Mouse (Mus musculus): ENCODE measurements around the gene Nr1d1. TPM values are rescaled to one million over a fixed set of nuclear protein-coding genes. Genes with fewer than 3 reads are reported as not detected.

Gene Nr1d1
- total RNA-seq, 2 experiments from 2014 or later = not detected

DNA sequence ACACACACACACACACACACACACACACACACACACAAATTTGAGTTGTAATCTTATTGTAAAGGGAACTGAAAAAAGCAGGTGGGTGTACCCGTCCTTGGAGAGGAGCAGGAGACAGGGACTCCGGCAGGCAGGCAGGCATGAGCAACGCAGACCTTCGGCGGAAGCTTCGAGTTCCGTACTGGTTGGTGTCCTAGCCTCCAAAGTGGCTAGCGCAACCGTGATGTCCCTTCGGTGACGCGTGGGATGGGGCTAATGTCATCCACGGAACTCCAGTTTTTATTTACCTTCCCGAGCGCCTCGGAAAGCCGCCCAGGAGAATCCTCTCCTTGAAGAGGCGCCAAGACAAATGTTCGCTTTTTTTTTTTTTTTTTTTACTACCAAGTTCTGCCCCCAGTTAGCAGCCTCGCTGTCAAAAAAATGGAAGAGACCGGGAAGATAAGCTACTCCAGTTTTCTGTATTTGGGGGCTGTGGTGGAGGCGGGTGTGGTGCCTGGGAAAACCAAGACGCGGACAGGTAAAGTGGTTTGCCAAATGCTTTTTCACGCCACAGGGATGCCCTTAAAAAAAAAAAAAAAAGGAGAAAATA lies 14.2 kb upstream of the Nr1d1 start:
- ATAC-seq (replicated peaks; ENCODE audit: low FRiP score, poor library complexity, severe bottlenecking) = no peak; the same call in 1 of the 2 replicates

- ATAC-seq (replicated peaks; ENCODE audit: low FRiP score, poor library complexity, severe bottlenecking) = peak; percentile 84
Observed at GRCm38 (mm10) chr11:98788550-98789218, 13.6 kb upstream of the Nr1d1 start.

- no peak for ATAC-seq (replicated peaks; ENCODE audit: low FRiP score, poor library complexity, severe bottlenecking)
Observed at GRCm38 (mm10) chr11:98788139-98788538, 13.0 kb upstream of the Nr1d1 start.

- no peak for ATAC-seq (replicated peaks; ENCODE audit: low FRiP score, poor library complexity, severe bottlenecking)
Observed at GRCm38 (mm10) chr11:98787691-98788090, 12.6 kb upstream of the Nr1d1 start.

GRCm38 (mm10) chr11:98787229-98787628 lies 12.1 kb upstream of the Nr1d1 start:
- ATAC-seq (replicated peaks; ENCODE audit: low FRiP score, poor library complexity, severe bottlenecking) = no peak

DNA sequence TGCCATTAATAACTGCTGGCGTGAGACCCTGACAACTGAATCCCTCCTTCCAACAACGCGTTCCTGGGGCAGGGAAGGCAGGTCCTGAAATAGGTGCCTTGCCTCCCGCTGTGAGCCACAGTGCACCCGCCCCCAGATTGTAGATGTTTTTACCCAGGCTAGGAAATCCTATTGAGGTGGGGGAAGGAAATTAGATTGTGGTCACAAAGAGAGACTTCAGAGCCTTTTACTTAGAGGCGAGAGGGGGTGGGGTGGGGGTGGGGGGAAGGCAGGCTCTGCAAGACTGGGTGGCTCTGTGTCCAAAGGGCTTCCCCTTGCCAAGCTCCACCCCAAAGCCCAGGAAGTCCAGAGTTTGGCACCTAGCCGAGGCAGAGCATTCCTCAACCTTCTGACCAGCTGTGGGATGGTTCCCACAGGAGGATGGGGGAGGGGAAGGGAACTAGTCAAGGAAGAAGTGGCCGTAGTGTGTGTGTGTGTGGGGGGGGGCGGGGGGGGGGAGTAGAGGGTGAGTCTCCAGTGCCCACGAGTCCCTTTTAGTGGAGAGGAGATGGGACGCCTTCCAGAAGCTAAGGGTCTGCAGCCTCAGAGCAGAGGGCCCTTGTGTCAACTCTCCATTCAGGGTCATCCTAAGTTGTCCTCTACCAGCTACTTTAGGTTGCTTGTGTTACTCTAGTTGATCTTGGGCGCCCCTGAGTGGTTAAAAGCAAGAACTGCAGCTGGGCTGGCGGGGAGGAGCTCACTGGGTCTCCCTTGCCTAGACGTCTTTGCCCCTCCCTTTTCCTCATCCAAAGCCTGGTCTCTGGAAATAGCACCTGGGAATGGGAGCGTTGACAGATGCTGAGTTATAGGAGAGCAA lies 11.5 kb upstream of the Nr1d1 start:
- peak; percentile 69 for ATAC-seq (replicated peaks; ENCODE audit: low FRiP score, poor library complexity, severe bottlenecking)

- no peak for ATAC-seq (replicated peaks; ENCODE audit: low FRiP score, poor library complexity, severe bottlenecking)
Observed at GRCm38 (mm10) chr11:98785772-98786281, 10.7 kb upstream of the Nr1d1 start.

- no peak for ATAC-seq (replicated peaks; ENCODE audit: low FRiP score, poor library complexity, severe bottlenecking)
Observed at GRCm38 (mm10) chr11:98785214-98785613, 10.1 kb upstream of the Nr1d1 start.

DNA sequence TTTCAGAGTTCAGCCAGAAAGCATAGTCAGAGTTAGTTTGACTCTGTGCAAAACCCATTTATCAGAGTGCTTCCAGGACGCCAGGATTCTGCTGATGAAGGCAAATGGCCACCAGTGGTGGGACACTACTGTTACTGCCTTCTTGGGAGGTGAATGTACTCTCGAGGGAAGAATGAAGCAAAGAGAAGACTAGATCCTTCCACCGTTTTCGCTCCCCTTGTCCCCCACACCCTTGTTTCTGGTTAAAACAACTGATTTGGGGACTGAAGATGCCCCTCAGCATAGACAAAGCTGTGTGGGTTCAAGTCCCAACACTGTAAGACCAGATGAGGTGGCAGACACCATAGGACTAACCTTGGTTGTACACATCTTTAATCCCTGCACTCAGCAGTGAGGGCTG lies 9.0 kb upstream of the Nr1d1 start:
- no peak for ATAC-seq (replicated peaks; ENCODE audit: low FRiP score, poor library complexity, severe bottlenecking)

DNA sequence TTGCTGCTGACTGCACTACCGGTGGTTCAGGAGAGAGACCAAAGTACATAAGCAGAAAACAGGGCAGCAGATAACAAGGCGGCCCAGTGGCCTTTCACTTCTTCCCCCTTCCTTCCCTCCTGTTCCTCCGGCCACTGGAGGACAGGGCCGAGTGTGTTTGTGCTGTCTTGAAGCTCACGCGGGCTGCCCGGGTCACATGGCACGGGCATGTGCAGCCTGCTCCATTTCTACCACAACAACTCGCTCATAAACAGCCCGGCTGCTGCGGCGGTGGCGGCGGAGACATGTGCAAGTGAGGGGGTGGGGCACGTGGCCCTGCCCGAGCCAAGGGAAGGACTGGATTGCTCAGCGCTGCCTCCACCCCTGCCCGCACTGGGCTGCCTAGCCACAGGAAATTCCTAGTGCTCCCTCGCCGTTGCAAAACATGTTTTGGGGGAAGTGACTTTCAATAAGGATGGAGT lies 8.1 kb upstream of the Nr1d1 start:
- peak; percentile 68 for ATAC-seq (replicated peaks; ENCODE audit: low FRiP score, poor library complexity, severe bottlenecking)

DNA sequence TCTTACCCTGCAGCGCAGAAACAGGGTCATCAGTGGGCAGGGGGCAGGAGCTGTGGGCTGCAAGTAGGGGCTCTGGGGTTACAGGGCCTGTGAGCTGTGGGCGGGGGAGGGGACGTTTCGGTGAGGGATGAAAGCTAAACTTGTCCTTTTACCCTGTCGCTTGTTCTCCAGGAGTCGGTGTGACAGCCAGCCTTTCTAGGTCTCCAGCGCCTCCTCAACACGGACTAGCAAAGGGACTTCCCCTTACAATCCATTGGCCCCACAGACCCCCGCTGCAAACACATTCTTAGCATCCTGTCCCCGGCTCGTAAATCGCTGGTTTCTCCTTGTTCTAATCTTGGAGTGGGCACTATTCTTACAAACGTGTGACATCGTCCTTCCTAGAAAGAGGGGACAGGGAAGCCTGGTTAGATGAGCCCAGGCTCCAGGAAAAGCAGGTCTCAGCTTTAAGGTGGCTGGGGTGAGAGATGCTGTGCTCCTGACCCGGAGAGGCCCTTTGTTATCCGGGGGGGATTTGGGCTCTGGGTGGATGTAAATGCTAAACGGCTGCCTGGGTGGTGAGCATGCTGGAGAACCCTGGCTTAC lies 7.6 kb upstream of the Nr1d1 start:
- no peak for ATAC-seq (replicated peaks; ENCODE audit: low FRiP score, poor library complexity, severe bottlenecking)

DNA sequence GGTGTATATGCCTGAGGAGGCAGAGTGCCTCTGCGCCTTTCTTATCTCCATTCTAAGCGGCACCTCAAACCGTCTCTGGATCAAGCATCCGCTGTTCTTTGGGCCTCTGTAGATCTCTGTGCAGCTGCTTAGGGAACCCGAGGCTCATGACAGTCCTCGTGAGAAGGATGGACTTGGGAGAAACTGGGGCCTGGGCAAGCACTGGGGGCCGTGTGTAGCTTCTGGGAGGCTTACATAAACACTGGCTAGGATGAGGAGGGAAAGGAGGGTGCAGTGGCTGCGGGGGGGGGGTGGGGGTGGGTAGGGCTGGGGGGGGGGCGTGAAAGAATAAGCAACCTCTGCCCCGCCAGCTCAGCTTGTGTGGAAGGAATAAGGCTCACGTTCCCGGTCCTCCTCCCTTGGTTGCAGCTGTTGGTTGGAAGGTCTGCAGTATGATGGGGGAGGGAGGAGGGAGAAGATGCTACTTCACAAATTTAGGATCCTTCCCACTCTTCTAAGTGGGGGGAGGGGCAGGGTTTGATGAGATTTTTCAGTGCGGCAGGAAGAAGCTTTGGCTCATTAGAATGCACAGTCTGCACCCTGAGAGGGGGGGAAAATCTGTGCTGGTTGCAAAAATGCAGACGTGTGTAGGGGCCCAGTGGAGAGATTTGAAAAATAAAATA lies 6.8 kb upstream of the Nr1d1 start:
- no peak for ATAC-seq (replicated peaks; ENCODE audit: low FRiP score, poor library complexity, severe bottlenecking)

GRCm38 (mm10) chr11:98777888-98778287 lies 2.8 kb upstream of the Nr1d1 start:
- ATAC-seq (replicated peaks; ENCODE audit: low FRiP score, poor library complexity, severe bottlenecking) = no peak

- ATAC-seq (replicated peaks; ENCODE audit: low FRiP score, poor library complexity, severe bottlenecking) = no peak
Observed at GRCm38 (mm10) chr11:98776843-98777590, 1.9 kb upstream of the Nr1d1 start.

DNA sequence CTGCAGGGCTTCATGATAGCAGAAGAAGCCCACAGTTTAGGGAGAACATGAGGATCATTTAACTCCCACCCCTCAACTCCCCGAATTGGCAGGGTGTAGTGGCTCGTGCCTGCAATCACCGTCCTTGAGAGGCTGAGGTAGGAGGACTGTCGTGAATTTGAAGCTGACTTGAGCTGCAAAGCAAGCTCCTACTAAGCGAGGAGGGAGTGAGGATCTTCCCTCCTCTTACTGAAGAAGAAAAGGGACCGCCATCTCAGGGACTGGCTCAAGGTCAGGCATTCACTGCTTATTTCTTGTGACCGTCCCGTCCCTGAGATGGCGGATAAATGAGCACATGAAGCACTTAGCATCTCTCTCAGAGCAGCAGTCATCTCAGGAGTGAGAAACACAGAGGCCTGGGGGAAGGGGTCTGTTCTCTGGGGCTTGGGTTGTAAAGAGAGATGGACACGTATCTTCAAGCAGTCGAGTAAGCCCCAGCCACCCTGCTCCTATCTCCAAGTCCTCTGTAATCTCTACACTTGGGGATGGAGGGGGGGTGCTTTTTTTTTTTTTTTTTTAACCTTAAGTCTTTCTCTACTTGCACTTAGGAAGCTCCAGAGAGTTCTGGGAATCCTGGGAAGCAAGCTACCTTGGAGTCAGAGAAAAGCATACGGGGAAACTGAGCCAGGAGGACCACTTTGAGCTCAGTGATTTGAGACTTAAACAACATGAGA lies 1.1 kb upstream of the Nr1d1 start:
- ATAC-seq (replicated peaks; ENCODE audit: low FRiP score, poor library complexity, severe bottlenecking) = no peak

- peak; percentile 33 for ATAC-seq (replicated peaks; ENCODE audit: low FRiP score, poor library complexity, severe bottlenecking)
Observed at GRCm38 (mm10) chr11:98775348-98776051, 367 bp upstream of the Nr1d1 start.

GRCm38 (mm10) chr11:98773635-98774295 lies 1.4 kb downstream of the Nr1d1 start:
- peak; percentile 92 for ATAC-seq (replicated peaks; ENCODE audit: low FRiP score, poor library complexity, severe bottlenecking)

Data from erythroid progenitor cell, adult 5-6 weeks (primary cell).